Mouse (Mus musculus): ENCODE data around the gene Lrrc41.

DNA sequence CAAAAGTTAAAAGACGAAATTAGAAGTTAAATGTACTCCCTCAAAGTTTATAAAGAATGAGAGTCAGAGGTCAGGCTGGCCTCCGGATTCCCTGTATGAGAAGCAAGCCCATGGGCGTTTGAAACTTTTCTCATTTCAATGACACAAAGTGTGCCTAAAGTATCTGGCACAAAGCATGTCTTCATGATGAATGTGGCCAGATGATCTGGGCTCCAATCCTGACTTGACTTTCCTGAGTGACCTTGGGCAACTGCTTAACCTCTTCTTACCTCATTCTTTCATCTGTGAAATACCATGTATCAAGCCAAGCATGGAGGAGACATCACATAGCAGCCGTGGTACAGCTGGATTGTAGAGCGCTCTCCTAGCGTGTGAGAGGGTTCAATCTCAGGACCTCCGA, 67.2 kb downstream of the Lrrc41 start:
- TF ChIP-seq CTCF (IDR thresholded peaks at IDR 0.05) = no peak
- no peak for TF ChIP-seq EP300 (IDR thresholded peaks at IDR 0.05; ENCODE audit: insufficient read depth, low read depth, low read length)
- no peak for TF ChIP-seq POLR2A (IDR thresholded peaks at IDR 0.05; ENCODE audit: insufficient read depth, low read depth, low read length)
